Mouse (Mus musculus) G1E (cell line): Measurements from ENCODE around the gene Kctd11. TPM values are rescaled to one million over a fixed set of nuclear protein-coding genes. Genes with fewer than 3 reads are reported as not detected.
"Not testable (repeated sequence)": the region's sequence is repeated elsewhere in the genome, so short reads cannot be mapped to it uniquely, and the experiment has no call there.

Source experiments
- ATAC-seq: 2 replicates; pipeline ENCODE4 v1.8.0; 2016; ENCODE audit warnings: mild to moderate bottlenecking; ENCODE audit not compliant: insufficient number of reproducible peaks, poor library complexity, low FRiP score, severe bottlenecking; ENCODE audit errors: extremely low read depth
- DNase-seq: peaks from one replicate; pipeline ENCODE4 v3.0.0; 2012; ENCODE audit warnings: low spot score
- H3K27me3 ChIP-seq: 2 replicates; pipeline ENCODE4 v1.6.1; 2012; ENCODE audit warnings: mild to moderate bottlenecking, low read length, inconsistent platforms; ENCODE audit not compliant: insufficient read depth
- H3K36me3 ChIP-seq: replicated peaks from 2 replicates; pipeline ENCODE3; 2012; ENCODE audit warnings: mild to moderate bottlenecking, inconsistent platforms
- H3K4me1 ChIP-seq: 2 replicates; pipeline ENCODE4 v1.6.1; 2012; ENCODE audit warnings: low read depth, low read length, inconsistent platforms, mixed read lengths; ENCODE audit not compliant: insufficient read depth
- H3K4me3 ChIP-seq: 2 replicates; pipeline ENCODE4 v1.5.1; 2012; ENCODE audit warnings: low read depth, mild to moderate bottlenecking, inconsistent platforms, low read length, moderate library complexity, mixed read lengths
- H3K9me3 ChIP-seq: replicated peaks from 2 replicates; pipeline ENCODE4 v1.6.1; 2012; ENCODE audit warnings: inconsistent platforms
- CTCF ChIP-seq: IDR thresholded peaks from 2 replicates; pipeline ENCODE4 v1.5.1; 2012; ENCODE audit warnings: low read depth, low read length, inconsistent platforms, mixed read lengths
- GATA1 ChIP-seq: IDR thresholded peaks from 2 replicates; pipeline ENCODE4 v1.6.1; 2012; ENCODE audit warnings: borderline replicate concordance, low read length, inconsistent platforms, mixed read lengths
- GATA2 ChIP-seq: IDR thresholded peaks from 2 replicates; pipeline ENCODE4 v1.6.1; 2012; ENCODE audit warnings: low read depth, low read length, inconsistent platforms, borderline replicate concordance
- POLR2AphosphoS5 ChIP-seq: IDR thresholded peaks from 2 replicates; pipeline ENCODE4 v1.6.1; 2012; ENCODE audit warnings: low read depth, low read length, inconsistent platforms; ENCODE audit not compliant: insufficient replicate concordance
- TAL1 ChIP-seq: conservative IDR thresholded peaks from 2 replicates; pipeline ENCODE4 v1.6.1; 2012; ENCODE audit warnings: low read depth, low read length, inconsistent platforms, mixed read lengths
- polyA plus RNA-seq: library from polyadenylated mRNA; stranded (reverse); fragments of >175 nt; gene quantifications from 2 replicates; pipeline ENCODE4 v1.2.3, GENCODE M21; 2012
- total RNA-seq, 2 experiments: library from RNA; stranded (forward) in 1 of 2; stranded (reverse) in 1 of 2; fragments of 200-1000 nt in 1 of 2; fragments of >200 nt in 1 of 2; fragmentation: Nextera tagmentation in 1 of 2; gene quantifications; 2 replicates each; pipeline ENCODE4 v1.2.3; 2014 to 2017

The Kctd11 gene
- total RNA-seq (2014; fragmentation: Nextera tagmentation): 0.90 TPM in 1 of 2 replicates, not detected in the other
- total RNA-seq (2017): 0.52 and 0.55 TPM in 2 replicates
- 0.34 and 0.39 TPM in 2 replicates for polyA plus RNA-seq

GRCm38 (mm10) chr11:69880853-69881603 is at the start of gene Kctd11:
Gene Kctd11, minus strand, starts transcription at chr11:69881406.
- Histone ChIP-seq H3K9me3 (no peaks in the 10 kb centered on the region), H3K4me1 (peaks cover 76% of the 10 kb centered on the region), H3K4me3 (peak within 1 kb of the TSS; percentile 72), H3K36me3 (peaks cover 56% of the 10 kb centered on the region), H3K27me3 (peaks cover 7% of the 10 kb centered on the region; the same call in 1 of the 2 replicates)
- TF ChIP-seq TAL1 (no peak), POLR2AphosphoS5 (no peak), CTCF (no peak), GATA2 (no peak), GATA1 (no peak)
- DNase-seq: peak; percentile 83
- 0 out of 2 replicates have a peak, but pooled peaks have one; percentile 31 for ATAC-seq

GRCm38 (mm10) chr11:69930176-69930575 is 49.0 kb upstream of the Kctd11 start:
- Histone ChIP-seq H3K27me3 (peaks cover 10% of the 10 kb centered on the region), H3K4me1 (peaks cover 56% of the 10 kb centered on the region)
- H3K4me3 ChIP-seq, H3K9me3 ChIP-seq, DNase-seq, ATAC-seq, H3K36me3 ChIP-seq: not testable (repeated sequence)

- DNase-seq (no peak), ATAC-seq (no peak)
- Histone ChIP-seq H3K9me3 (peaks cover 2% of the 10 kb centered on the region; the same call in 1 of the 2 replicates), H3K27me3 (peaks cover 6% of the 10 kb centered on the region), H3K4me3 (no peak overlapping the region), H3K36me3 (no peaks in the 10 kb centered on the region), H3K4me1 (peaks cover 53% of the 10 kb centered on the region)
- no peak for TF ChIP-seq POLR2AphosphoS5
- TF ChIP-seq GATA1: no peak
- TF ChIP-seq GATA2: no peak
- TF ChIP-seq TAL1: no peak
- TF ChIP-seq CTCF: no peak
Observed at GRCm38 (mm10) chr11:69929712-69930111, 48.5 kb upstream of the Kctd11 start.

GRCm38 (mm10) chr11:69927501-69927900 is 46.3 kb upstream of the Kctd11 start:
- DNase-seq (no peak), ATAC-seq (no peak)
- Histone ChIP-seq H3K36me3 (no peaks in the 10 kb centered on the region), H3K9me3 (peaks cover 2% of the 10 kb centered on the region; the same call in 1 of the 2 replicates), H3K4me1 (peaks cover 54% of the 10 kb centered on the region), H3K27me3 (no peaks in the 10 kb centered on the region), H3K4me3 (no peak overlapping the region)
- TF ChIP-seq GATA1 (no peak), GATA2 (no peak), CTCF (no peak), TAL1 (no peak), POLR2AphosphoS5 (no peak)

- Histone ChIP-seq H3K4me3 (peak overlapping the region; percentile 20; the same call in 1 of the 2 replicates), H3K9me3 (no peaks in the 10 kb centered on the region), H3K4me1 (peaks cover 32% of the 10 kb centered on the region), H3K27me3 (no peaks in the 10 kb centered on the region), H3K36me3 (peaks cover 27% of the 10 kb centered on the region)
- no peak for TF ChIP-seq TAL1
- no peak for TF ChIP-seq POLR2AphosphoS5
- TF ChIP-seq CTCF: no peak
- no peak for TF ChIP-seq GATA2
- TF ChIP-seq GATA1: no peak
- ATAC-seq (no peak), DNase-seq (no peak)
Observed at GRCm38 (mm10) chr11:69922796-69923195, 41.6 kb upstream of the Kctd11 start.

GRCm38 (mm10) chr11:69922012-69922756 is 41.0 kb upstream of the Kctd11 start:
- TF ChIP-seq CTCF (no peak), GATA1 (no peak), POLR2AphosphoS5 (no peak), GATA2 (no peak), TAL1 (no peak)
- peaks cover 38% of the 10 kb centered on the region for H3K4me1 ChIP-seq
- H3K9me3 ChIP-seq: no peaks in the 10 kb centered on the region
- peaks cover 34% of the 10 kb centered on the region for H3K36me3 ChIP-seq
- peak overlapping the region; percentile 96 for H3K4me3 ChIP-seq
- no peak for ATAC-seq
- H3K27me3 ChIP-seq: no peaks in the 10 kb centered on the region
- no peak for DNase-seq
